Mouse (Mus musculus) G1E-ER4 (cell line): ENCODE results near the gene Srarp. TPM values are rescaled to one million over a fixed set of nuclear protein-coding genes. Genes with fewer than 3 reads are reported as not detected.

ENCODE experiments used
- GATA1 ChIP-seq: IDR thresholded peaks from one replicate; pipeline ENCODE4 v1.8.0; 2012; ENCODE audit warnings: low read length, inconsistent platforms
- polyA plus RNA-seq: library from polyadenylated mRNA; stranded (reverse); fragments of >175 nt; gene quantifications from 2 replicates; pipeline ENCODE4 v1.2.3, GENCODE M21; 2012

The Srarp gene
- polyA plus RNA-seq, 1 experiment = not detected

GRCm38 (mm10) chr4:141463472-141463871 is 27.6 kb upstream of the Srarp start:
- TF ChIP-seq GATA1 = no peak

DNA sequence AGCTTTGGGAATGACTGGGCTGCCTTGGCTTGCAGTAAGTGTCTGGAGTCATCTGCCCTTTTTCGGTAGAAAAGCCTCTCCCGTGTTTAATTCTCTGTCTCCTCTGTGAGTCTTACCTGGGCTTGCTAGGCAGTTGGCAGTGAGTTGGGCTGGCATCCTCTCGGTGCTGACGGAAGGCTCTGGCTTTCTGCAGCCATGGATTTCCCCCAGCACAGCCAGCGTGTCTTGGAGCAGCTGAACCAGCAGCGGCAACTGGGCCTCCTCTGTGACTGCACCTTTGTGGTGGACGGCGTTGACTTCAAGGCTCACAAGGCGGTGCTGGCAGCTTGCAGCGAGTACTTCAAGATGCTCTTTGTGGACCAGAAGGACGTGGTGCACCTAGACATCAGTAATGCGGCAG is 25.7 kb upstream of the Srarp start:
- TF ChIP-seq GATA1 = no peak

GRCm38 (mm10) chr4:141461088-141461487 is 25.2 kb upstream of the Srarp start:
- TF ChIP-seq GATA1 = no peak

GRCm38 (mm10) chr4:141460481-141460880 is 24.6 kb upstream of the Srarp start:
- no peak for TF ChIP-seq GATA1

- no peak for TF ChIP-seq GATA1
Observed at GRCm38 (mm10) chr4:141459766-141460165, 23.9 kb upstream of the Srarp start.

- no peak for TF ChIP-seq GATA1
Observed at GRCm38 (mm10) chr4:141458888-141459287, 23.0 kb upstream of the Srarp start.

DNA sequence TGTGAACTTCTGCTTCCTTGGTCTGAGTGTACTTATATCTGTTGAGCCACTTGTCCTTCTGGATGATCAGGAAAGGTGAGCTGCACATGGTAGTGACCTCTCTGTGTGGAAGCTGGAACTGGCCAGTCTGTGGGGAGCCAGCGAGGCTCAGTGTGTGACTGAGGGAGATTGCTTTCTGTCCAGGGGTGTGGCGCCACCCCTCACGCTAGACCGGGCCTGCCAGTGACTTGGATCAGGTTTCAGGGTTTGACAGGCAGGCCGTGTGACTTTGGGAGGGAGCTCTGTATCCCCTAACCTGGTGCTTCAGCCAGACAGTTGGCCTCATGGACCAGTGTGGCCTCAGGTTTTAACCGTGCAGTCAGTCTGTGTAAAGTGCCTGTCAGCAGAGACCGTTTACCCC is 22.3 kb upstream of the Srarp start:
- TF ChIP-seq GATA1 = no peak

GRCm38 (mm10) chr4:141456193-141456938 is 20.5 kb upstream of the Srarp start:
- no peak for TF ChIP-seq GATA1

GRCm38 (mm10) chr4:141455526-141455925 is 19.6 kb upstream of the Srarp start:
- TF ChIP-seq GATA1 = no peak

GRCm38 (mm10) chr4:141454581-141455350 is 18.9 kb upstream of the Srarp start:
- no peak for TF ChIP-seq GATA1

DNA sequence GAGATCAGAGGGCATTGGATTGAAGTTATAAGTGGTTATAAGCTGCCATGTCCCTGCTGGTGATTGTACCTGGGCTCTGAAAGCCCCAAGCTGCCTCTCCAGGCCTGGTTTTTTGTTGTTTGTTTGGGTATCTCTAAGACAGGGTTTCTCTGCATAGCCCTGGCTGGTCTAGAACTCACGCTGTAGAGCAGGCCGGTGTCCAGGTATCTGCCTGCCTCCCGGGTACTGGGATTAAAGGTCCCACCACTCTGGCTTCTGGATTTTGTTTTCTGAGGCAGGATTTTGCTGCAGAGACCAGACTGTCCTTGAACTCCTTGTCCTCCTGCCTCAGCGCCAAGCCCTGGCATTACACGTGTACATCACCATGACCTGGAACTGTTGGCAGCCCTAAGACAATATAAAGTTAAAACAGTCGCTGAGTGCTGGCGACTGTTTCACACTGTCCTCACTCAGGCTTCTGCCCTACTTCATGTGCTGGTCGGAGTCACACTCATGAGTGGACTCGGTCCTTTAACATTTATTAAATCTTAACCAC is 16.1 kb upstream of the Srarp start:
- no peak for TF ChIP-seq GATA1

DNA sequence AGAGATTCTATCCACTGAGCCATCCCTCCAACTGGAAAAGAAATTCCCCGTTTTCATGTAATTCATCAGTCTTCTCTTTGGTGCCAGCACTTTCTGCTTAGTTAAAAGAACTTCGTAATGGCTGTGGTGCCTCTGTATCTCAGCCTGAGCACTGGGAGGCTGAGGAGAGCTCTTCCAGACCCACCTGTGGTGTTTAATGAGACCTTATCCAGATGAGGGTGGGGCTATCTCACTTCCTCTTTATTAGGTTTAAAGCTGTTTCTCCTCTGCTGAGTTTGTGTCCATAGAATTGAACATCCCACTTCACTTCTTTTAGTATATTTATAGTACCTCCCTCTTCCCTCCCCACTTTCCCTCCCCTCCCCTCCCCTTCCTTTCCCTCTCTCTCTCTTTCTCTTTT is 15.3 kb upstream of the Srarp start:
- no peak for TF ChIP-seq GATA1

DNA sequence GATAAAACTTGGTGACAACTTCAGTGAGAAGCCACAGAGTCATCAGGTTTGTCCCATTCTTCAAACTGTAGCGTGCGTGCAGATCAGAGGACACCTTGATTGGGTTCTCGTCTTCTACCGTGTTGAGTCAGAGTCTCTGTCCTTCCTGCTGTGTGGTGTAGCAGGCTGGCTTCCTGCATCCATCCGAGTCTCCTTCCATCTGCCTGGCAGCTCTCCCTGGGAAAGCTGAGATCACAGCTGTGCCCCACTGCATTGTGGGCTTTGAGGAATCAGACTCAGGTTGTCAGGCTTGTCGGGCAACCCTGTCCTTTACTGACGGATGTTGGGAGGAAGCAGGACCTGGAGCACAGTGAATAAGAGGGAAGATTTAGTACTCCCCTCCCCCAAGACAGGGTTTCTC is 10.3 kb upstream of the Srarp start:
- no peak for TF ChIP-seq GATA1

GRCm38 (mm10) chr4:141445328-141445720 is 9.4 kb upstream of the Srarp start:
- no peak for TF ChIP-seq GATA1

DNA sequence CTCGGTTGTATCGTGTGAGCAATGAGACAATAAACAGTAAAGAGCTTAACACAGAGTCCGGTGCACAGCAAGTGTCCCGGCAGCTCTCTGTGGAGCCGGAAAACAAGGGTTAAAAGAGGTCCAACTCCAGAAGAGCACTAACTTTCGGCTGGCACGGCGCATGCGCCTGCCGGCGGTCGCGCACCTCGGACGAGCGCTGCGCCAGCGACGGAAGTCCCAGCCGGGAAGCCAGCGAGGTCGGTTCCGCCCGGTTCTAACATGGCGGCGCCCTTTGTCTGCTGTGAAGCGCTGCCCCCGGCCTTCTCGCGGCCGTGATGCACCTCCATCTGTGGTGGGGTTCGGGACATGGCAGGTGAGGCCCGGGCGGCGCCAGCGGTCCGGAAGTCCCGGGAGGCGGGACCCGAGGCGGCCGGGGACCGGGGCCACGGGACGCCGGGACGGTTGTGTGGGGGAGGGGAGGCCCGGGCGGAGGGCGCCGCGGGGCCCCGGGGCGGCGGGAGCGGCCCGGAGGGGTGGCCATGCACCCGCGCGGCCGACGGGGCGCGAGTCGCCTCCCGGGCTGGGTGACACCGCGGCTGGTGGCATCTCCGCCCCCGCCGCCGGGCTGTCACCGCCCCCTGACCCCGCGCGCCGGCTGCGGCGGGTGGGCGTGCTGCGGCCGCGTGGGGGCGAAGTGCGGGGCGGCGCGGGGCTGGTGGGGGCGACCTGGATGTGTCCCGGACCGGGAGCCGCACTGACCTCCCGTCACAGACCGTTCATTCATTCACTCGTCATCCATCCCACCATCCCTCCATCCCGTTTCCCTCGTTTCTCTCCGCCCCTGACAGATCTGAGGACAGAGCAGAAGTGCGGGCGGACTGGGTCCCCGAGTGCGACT is 8.8 kb upstream of the Srarp start, which contains the start of gene Zbtb17:
TSS of gene Zbtb17 (plus strand) at position 204 of the 877 bp plus-strand sequence.
- no peak for TF ChIP-seq GATA1
